Mouse (Mus musculus): ENCODE measurements around the gene Pex11g.

DNA sequence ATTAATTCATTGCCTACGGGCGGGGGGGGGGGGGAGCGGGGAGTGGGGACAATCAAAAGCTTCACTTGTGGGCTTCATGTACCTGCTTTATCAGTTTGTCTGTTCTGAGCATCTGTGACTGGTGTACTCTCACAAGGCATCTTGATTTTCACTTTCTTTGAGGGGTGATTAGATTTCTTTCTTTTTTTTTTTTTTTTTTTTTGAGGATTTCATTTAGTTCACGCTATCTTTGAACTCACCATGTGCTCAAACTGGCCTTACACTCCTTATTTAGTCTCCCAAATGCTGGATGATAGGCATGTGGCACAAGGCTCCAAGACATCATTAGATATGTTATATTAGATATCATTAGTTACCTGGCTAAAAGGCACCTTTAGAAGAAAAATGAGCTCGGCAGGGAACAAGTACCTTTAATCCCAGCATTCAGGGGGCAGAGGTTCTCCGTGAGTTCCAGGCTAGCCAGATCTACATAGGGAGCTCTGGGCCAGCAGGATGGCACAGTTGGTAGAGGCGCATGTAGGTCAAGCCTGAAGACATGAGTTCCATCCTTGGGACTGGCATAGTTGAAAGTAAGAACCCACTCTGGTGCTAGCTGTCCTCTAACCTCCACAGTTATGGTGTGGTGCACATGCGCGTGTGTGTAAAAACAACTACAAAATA, 536 bp upstream of the Pex11g start:
- TF ChIP-seq CTCF (IDR thresholded peaks at IDR 0.05; ENCODE audit: low read depth) (no peak), EP300 (IDR thresholded peaks at IDR 0.05; ENCODE audit: low read depth) (no peak)
